Mouse (Mus musculus) adrenal gland, postnatal 4 days (tissue): ENCODE results near the gene Cacna1a. TPM values are rescaled to one million over a fixed set of nuclear protein-coding genes. Genes with fewer than 3 reads are reported as not detected.

Source experiments
- DNase-seq, 2 experiments: peaks; one replicate each; pipeline ENCODE4 v3.0.0; 2021 to 2022; ENCODE audit warnings: low spot score in 2 of 2, mixed read lengths in 2 of 2
- total RNA-seq, 2 experiments: library from RNA; stranded (reverse); gene quantifications; 2 replicates each; pipeline ENCODE4 v1.2.3; 2021

The Cacna1a gene
- total RNA-seq, 2 experiments from 2014 or later: 14.8 to 15.6 TPM

GRCm38 (mm10) chr8:84413886-84414851 lies 25.9 kb downstream of the Cacna1a start:
- DNase-seq: peak; percentile 6 to 11

GRCm38 (mm10) chr8:84414918-84415317 lies 26.7 kb downstream of the Cacna1a start:
- DNase-seq: no peak

- DNase-seq: no peak
These were observed 27.2 kb downstream of the Cacna1a start for GRCm38 (mm10) chr8:84415378-84415898.

- DNase-seq: no peak
These were observed 27.8 kb downstream of the Cacna1a start for GRCm38 (mm10) chr8:84416041-84416440.

GRCm38 (mm10) chr8:84416915-84417314 lies 28.7 kb downstream of the Cacna1a start:
- DNase-seq: no peak

- DNase-seq: no peak
These were observed 29.6 kb downstream of the Cacna1a start for GRCm38 (mm10) chr8:84417840-84418239.

- no peak for DNase-seq
These were observed 36.2 kb downstream of the Cacna1a start for GRCm38 (mm10) chr8:84424426-84424825.

GRCm38 (mm10) chr8:84426087-84426486 lies 37.8 kb downstream of the Cacna1a start:
- DNase-seq: no peak

- DNase-seq: no peak
These were observed 38.3 kb downstream of the Cacna1a start for GRCm38 (mm10) chr8:84426582-84426981.

- DNase-seq: no peak
These were observed 39.8 kb downstream of the Cacna1a start for GRCm38 (mm10) chr8:84428034-84428433.

- no peak for DNase-seq
These were observed 40.8 kb downstream of the Cacna1a start for GRCm38 (mm10) chr8:84429014-84429413.

- no peak for DNase-seq
These were observed 41.3 kb downstream of the Cacna1a start for GRCm38 (mm10) chr8:84429492-84429891.

- no peak for DNase-seq
These were observed 47.1 kb downstream of the Cacna1a start for GRCm38 (mm10) chr8:84435370-84435769.

- no peak for DNase-seq
These were observed 51.6 kb downstream of the Cacna1a start for GRCm38 (mm10) chr8:84439813-84440212.

GRCm38 (mm10) chr8:84442043-84442442 lies 53.8 kb downstream of the Cacna1a start:
- DNase-seq: no peak

GRCm38 (mm10) chr8:84446571-84446991 lies 58.3 kb downstream of the Cacna1a start:
- no peak for DNase-seq

GRCm38 (mm10) chr8:84454532-84454931 lies 66.3 kb downstream of the Cacna1a start:
- peak; percentile 39 to 65 for DNase-seq

- no peak for DNase-seq
These were observed 70.6 kb downstream of the Cacna1a start for GRCm38 (mm10) chr8:84458853-84459252.

- no peak for DNase-seq
These were observed 71.0 kb downstream of the Cacna1a start for GRCm38 (mm10) chr8:84459276-84459675.

GRCm38 (mm10) chr8:84460698-84461097 lies 72.5 kb downstream of the Cacna1a start:
- no peak for DNase-seq

- DNase-seq: no peak
These were observed 78.7 kb downstream of the Cacna1a start for GRCm38 (mm10) chr8:84466932-84467331.

GRCm38 (mm10) chr8:84469076-84469475 lies 80.8 kb downstream of the Cacna1a start:
- DNase-seq: no peak
